Mouse (Mus musculus): ENCODE data around the gene Nudc.

The Nudc gene

GRCm38 (mm10) chr4:133489489-133490245, 56.1 kb downstream of the Nudc start:
- DNase-seq = no peak

GRCm38 (mm10) chr4:133488619-133489392, 57.0 kb downstream of the Nudc start:
- DNase-seq = no peak

- no peak for DNase-seq
Observed at GRCm38 (mm10) chr4:133486673-133487357, 59.0 kb downstream of the Nudc start.

GRCm38 (mm10) chr4:133485691-133486425, 59.9 kb downstream of the Nudc start:
- DNase-seq = no peak

- DNase-seq = no peak
Observed at GRCm38 (mm10) chr4:133484266-133485025, 61.4 kb downstream of the Nudc start.

All from thymus, postnatal 14 days (tissue).